Mouse (Mus musculus): Measurements from ENCODE around the gene Alcam.

Gene Alcam

GRCm38 (mm10) chr16:52363944-52364511 lies 89.8 kb downstream of the Alcam start:
- no peak for DNase-seq

GRCm38 (mm10) chr16:52343467-52344033 lies 110.3 kb downstream of the Alcam start:
- no peak for DNase-seq

GRCm38 (mm10) chr16:52342694-52343466 lies 111.0 kb downstream of the Alcam start:
- no peak for DNase-seq

- DNase-seq: no peak
Observed at GRCm38 (mm10) chr16:52334084-52334483, 119.8 kb downstream of the Alcam start.

GRCm38 (mm10) chr16:52333631-52334030 lies 120.2 kb downstream of the Alcam start:
- no peak for DNase-seq

GRCm38 (mm10) chr16:52331341-52331830 lies 122.5 kb downstream of the Alcam start:
- no peak for DNase-seq

- DNase-seq: no peak
Observed at GRCm38 (mm10) chr16:52329420-52329819, 124.5 kb downstream of the Alcam start.

- no peak for DNase-seq
Observed at GRCm38 (mm10) chr16:52319229-52319628, 134.6 kb downstream of the Alcam start.

GRCm38 (mm10) chr16:52311073-52311472 lies 142.8 kb downstream of the Alcam start:
- peak; percentile 79 for DNase-seq

GRCm38 (mm10) chr16:52307016-52307415 lies 146.9 kb downstream of the Alcam start:
- no peak for DNase-seq

GRCm38 (mm10) chr16:52303532-52303902 lies 150.4 kb downstream of the Alcam start:
- no peak for DNase-seq

- DNase-seq: no peak
Observed at GRCm38 (mm10) chr16:52302790-52303531, 150.9 kb downstream of the Alcam start.

- no peak for DNase-seq
Observed at GRCm38 (mm10) chr16:52301730-52302129, 152.1 kb downstream of the Alcam start.

GRCm38 (mm10) chr16:52296376-52296775 lies 157.5 kb downstream of the Alcam start:
- no peak for DNase-seq

- no peak for DNase-seq
Observed at GRCm38 (mm10) chr16:52295535-52295934, 158.3 kb downstream of the Alcam start.

GRCm38 (mm10) chr16:52292440-52293048 lies 161.3 kb downstream of the Alcam start:
- DNase-seq: no peak

GRCm38 (mm10) chr16:52280186-52280585 lies 173.7 kb downstream of the Alcam start:
- no peak for DNase-seq

GRCm38 (mm10) chr16:52265066-52265465 lies 188.8 kb downstream of the Alcam start:
- DNase-seq: no peak

GRCm38 (mm10) chr16:52263751-52264150 lies 190.1 kb downstream of the Alcam start:
- DNase-seq: no peak

GRCm38 (mm10) chr16:52262582-52262981 lies 191.3 kb downstream of the Alcam start:
- DNase-seq: no peak

GRCm38 (mm10) chr16:52261755-52262154 lies 192.1 kb downstream of the Alcam start:
- DNase-seq: no peak

- DNase-seq: no peak
Observed at GRCm38 (mm10) chr16:52250935-52251334, 202.9 kb downstream of the Alcam start.

- no peak for DNase-seq
Observed at GRCm38 (mm10) chr16:52250196-52250595, 203.7 kb downstream of the Alcam start.
